Mouse (Mus musculus): ENCODE measurements around the gene Galr2. TPM values are rescaled to one million over a fixed set of nuclear protein-coding genes. Genes with fewer than 3 reads are reported as not detected.

The Galr2 gene
- total and polyA plus RNA-seq, 2 experiments from 2014 or later = 0.36 TPM; not detected in 1

GRCm38 (mm10) chr11:116244580-116244979 lies 36.2 kb upstream of the Galr2 start:
- ATAC-seq (no peak), DNase-seq (no peak)
- H3K27ac ChIP-seq (ENCODE audit: low read depth, low read length) = no peak overlapping the region
- no peak for TF ChIP-seq CTCF (IDR thresholded peaks at IDR 0.05; ENCODE audit: low read depth)
- 89% methylated on average over 8 of the region's 8 CpGs for WGBS
- H3K36me3 ChIP-seq (ENCODE audit: insufficient read depth) = peaks cover 66% of the 10 kb centered on the region
- H3K9ac ChIP-seq = no peak overlapping the region
- H3K4me1 ChIP-seq (ENCODE audit: insufficient read depth) = no peaks in the 10 kb centered on the region
- H3K9me3 ChIP-seq (ENCODE audit: low read length) = no peaks in the 10 kb centered on the region
- H3K4me3 ChIP-seq (ENCODE audit: low read depth, low read length) = no peak overlapping the region
- no peaks in the 10 kb centered on the region for H3K27me3 ChIP-seq (ENCODE audit: insufficient read depth, low read length)
- H3K4me2 ChIP-seq (ENCODE audit: low read depth) = no peak overlapping the region

GRCm38 (mm10) chr11:116245616-116246015 lies 35.1 kb upstream of the Galr2 start:
- Histone ChIP-seq H3K4me2 (ENCODE audit: low read depth) (no peak overlapping the region), H3K27ac (ENCODE audit: low read depth, low read length) (no peak overlapping the region), H3K9ac (no peak overlapping the region), H3K9me3 (ENCODE audit: low read length) (no peaks in the 10 kb centered on the region), H3K27me3 (ENCODE audit: insufficient read depth, low read length) (no peaks in the 10 kb centered on the region), H3K4me3 (ENCODE audit: low read depth, low read length) (no peak overlapping the region), H3K4me1 (ENCODE audit: insufficient read depth) (no peaks in the 10 kb centered on the region), H3K36me3 (ENCODE audit: insufficient read depth) (peaks cover 77% of the 10 kb centered on the region)
- no peak for DNase-seq
- ATAC-seq = no peak
- TF ChIP-seq CTCF (IDR thresholded peaks at IDR 0.05; ENCODE audit: low read depth) = no peak
- WGBS = 86% methylated on average over 6 of the region's 6 CpGs

- 85% methylated on average over 14 of the region's 14 CpGs for WGBS
Measured at GRCm38 (mm10) chr11:116247502-116248222, 33.1 kb upstream of the Galr2 start.

GRCm38 (mm10) chr11:116250898-116251297 lies 29.8 kb upstream of the Galr2 start:
- no peak for DNase-seq
- no peak for TF ChIP-seq CTCF (IDR thresholded peaks at IDR 0.05; ENCODE audit: low read depth)
- Histone ChIP-seq H3K4me1 (ENCODE audit: insufficient read depth) (no peaks in the 10 kb centered on the region), H3K27ac (ENCODE audit: low read depth, low read length) (no peak overlapping the region), H3K9ac (no peak overlapping the region), H3K36me3 (ENCODE audit: insufficient read depth) (peaks cover 95% of the 10 kb centered on the region), H3K4me2 (ENCODE audit: low read depth) (no peak overlapping the region), H3K4me3 (ENCODE audit: low read depth, low read length) (no peak overlapping the region), H3K27me3 (ENCODE audit: insufficient read depth, low read length) (no peaks in the 10 kb centered on the region), H3K9me3 (ENCODE audit: low read length) (no peaks in the 10 kb centered on the region)
- 93% methylated on average over 8 of the region's 8 CpGs for WGBS
- ATAC-seq = no peak

More at GRCm38 (mm10) chr11:116247502-116248222, 33.1 kb upstream of the Galr2 start:
- H3K9ac ChIP-seq = no peak overlapping the region
- H3K27me3 ChIP-seq (ENCODE audit: insufficient read depth, low read length) = no peaks in the 10 kb centered on the region
- H3K9me3 ChIP-seq (ENCODE audit: low read length) = no peaks in the 10 kb centered on the region
- ATAC-seq = no peak
- no peak for DNase-seq
- H3K4me3 ChIP-seq (ENCODE audit: low read depth, low read length) = no peak overlapping the region
- no peak for TF ChIP-seq CTCF (IDR thresholded peaks at IDR 0.05; ENCODE audit: low read depth)
- H3K36me3 ChIP-seq (ENCODE audit: insufficient read depth) = peaks cover 96% of the 10 kb centered on the region
- no peaks in the 10 kb centered on the region for H3K4me1 ChIP-seq (ENCODE audit: insufficient read depth)
- no peak overlapping the region for H3K27ac ChIP-seq (ENCODE audit: low read depth, low read length)
- no peak overlapping the region for H3K4me2 ChIP-seq (ENCODE audit: low read depth)

GRCm38 (mm10) chr11:116253076-116253600 lies 27.6 kb upstream of the Galr2 start:
- DNase-seq (no peak), ATAC-seq (no peak)
- no peaks in the 10 kb centered on the region for H3K9me3 ChIP-seq (ENCODE audit: low read length)
- H3K4me2 ChIP-seq (ENCODE audit: low read depth) = no peak overlapping the region
- no peak for TF ChIP-seq CTCF (IDR thresholded peaks at IDR 0.05; ENCODE audit: low read depth)
- H3K36me3 ChIP-seq (ENCODE audit: insufficient read depth) = peaks cover 90% of the 10 kb centered on the region
- no peak overlapping the region for H3K4me3 ChIP-seq (ENCODE audit: low read depth, low read length)
- H3K9ac ChIP-seq = no peak overlapping the region
- WGBS = 81% methylated on average over 3 of the region's 3 CpGs
- H3K27ac ChIP-seq (ENCODE audit: low read depth, low read length) = no peak overlapping the region
- H3K4me1 ChIP-seq (ENCODE audit: insufficient read depth) = no peaks in the 10 kb centered on the region
- no peaks in the 10 kb centered on the region for H3K27me3 ChIP-seq (ENCODE audit: insufficient read depth, low read length)

GRCm38 (mm10) chr11:116254627-116255026 lies 26.1 kb upstream of the Galr2 start:
- no peak for ATAC-seq
- H3K27me3 ChIP-seq (ENCODE audit: insufficient read depth, low read length) = no peaks in the 10 kb centered on the region
- H3K4me2 ChIP-seq (ENCODE audit: low read depth) = no peak overlapping the region
- no peak overlapping the region for H3K9ac ChIP-seq
- no peak for TF ChIP-seq CTCF (IDR thresholded peaks at IDR 0.05; ENCODE audit: low read depth)
- H3K27ac ChIP-seq (ENCODE audit: low read depth, low read length) = no peak overlapping the region
- H3K4me3 ChIP-seq (ENCODE audit: low read depth, low read length) = no peak overlapping the region
- H3K36me3 ChIP-seq (ENCODE audit: insufficient read depth) = peaks cover 90% of the 10 kb centered on the region
- no peaks in the 10 kb centered on the region for H3K9me3 ChIP-seq (ENCODE audit: low read length)
- no peak for DNase-seq
- WGBS = 82% methylated on average over 9 of the region's 9 CpGs
- no peaks in the 10 kb centered on the region for H3K4me1 ChIP-seq (ENCODE audit: insufficient read depth)

Measured in forebrain, postnatal 0 days (tissue).